Mouse (Mus musculus): ENCODE data around the gene Tia1. TPM values are rescaled to one million over a fixed set of nuclear protein-coding genes. Genes with fewer than 3 reads are reported as not detected.
A peak's percentile ranks its signal among the peaks of the same experiment; 100 is the strongest.

The Tia1 gene
- polyA plus RNA-seq, 1 experiment from 2014 or later, result 341 TPM

GRCm38 (mm10) chr6:86439531-86439930 is 35.5 kb downstream of the Tia1 start:
- peaks cover 8% of the 10 kb centered on the region for H3K4me1 ChIP-seq
- H3K4me2 ChIP-seq, result peak overlapping the region; percentile 76
- WGBS, result 85% methylated on average over 1 of the region's 1 CpGs
- peaks cover 36% of the 10 kb centered on the region for H3K36me3 ChIP-seq (replicated peaks)
- no peak overlapping the region for H3K27ac ChIP-seq
- H3K27me3 ChIP-seq, result no peaks in the 10 kb centered on the region
- no peaks in the 10 kb centered on the region for H3K9me3 ChIP-seq
- H3K9ac ChIP-seq, result peak overlapping the region; percentile 81; the same call in 1 of the 2 replicates
- H3K4me3 ChIP-seq (replicated peaks), result peak overlapping the region; percentile 77
- ATAC-seq (ENCODE audit: low FRiP score), result no peak

- Histone ChIP-seq H3K4me3 (replicated peaks) (no peak overlapping the region), H3K4me2 (no peak overlapping the region), H3K36me3 (replicated peaks) (peaks cover 33% of the 10 kb centered on the region), H3K4me1 (peaks cover 8% of the 10 kb centered on the region), H3K27ac (no peak overlapping the region), H3K27me3 (no peaks in the 10 kb centered on the region), H3K9me3 (no peaks in the 10 kb centered on the region), H3K9ac (no peak overlapping the region)
- WGBS, result 97% methylated on average over 10 of the region's 10 CpGs
- no peak for ATAC-seq (ENCODE audit: low FRiP score)
Observed at GRCm38 (mm10) chr6:86441571-86441970, 37.6 kb downstream of the Tia1 start.

GRCm38 (mm10) chr6:86445551-86445950 is 41.5 kb downstream of the Tia1 start:
- H3K9ac ChIP-seq, result no peak overlapping the region
- no peaks in the 10 kb centered on the region for H3K9me3 ChIP-seq
- H3K4me1 ChIP-seq, result no peaks in the 10 kb centered on the region
- no peak for ATAC-seq (ENCODE audit: low FRiP score)
- 94% methylated on average over 18 of the region's 18 CpGs for WGBS
- H3K27me3 ChIP-seq, result no peaks in the 10 kb centered on the region
- H3K4me2 ChIP-seq, result no peak overlapping the region
- no peak overlapping the region for H3K27ac ChIP-seq
- peaks cover 64% of the 10 kb centered on the region for H3K36me3 ChIP-seq (replicated peaks)
- H3K4me3 ChIP-seq (replicated peaks), result no peak overlapping the region

- Histone ChIP-seq H3K4me1 (no peaks in the 10 kb centered on the region), H3K27ac (no peak overlapping the region), H3K27me3 (no peaks in the 10 kb centered on the region), H3K36me3 (replicated peaks) (peaks cover 66% of the 10 kb centered on the region), H3K4me3 (replicated peaks) (no peak overlapping the region), H3K9me3 (no peaks in the 10 kb centered on the region), H3K9ac (no peak overlapping the region), H3K4me2 (no peak overlapping the region)
- no peak for ATAC-seq (ENCODE audit: low FRiP score)
- 84% methylated on average over 1 of the region's 1 CpGs for WGBS
Observed at GRCm38 (mm10) chr6:86446927-86447568, 43.0 kb downstream of the Tia1 start.

GRCm38 (mm10) chr6:86456727-86457126 is 52.7 kb downstream of the Tia1 start:
- 89% methylated on average over 3 of the region's 3 CpGs for WGBS
- Histone ChIP-seq H3K4me2 (no peak overlapping the region), H3K4me3 (replicated peaks) (no peak overlapping the region), H3K9ac (no peak overlapping the region), H3K4me1 (no peaks in the 10 kb centered on the region), H3K36me3 (replicated peaks) (peaks cover 72% of the 10 kb centered on the region), H3K27me3 (no peaks in the 10 kb centered on the region), H3K9me3 (no peaks in the 10 kb centered on the region), H3K27ac (no peak overlapping the region)
- ATAC-seq (ENCODE audit: low FRiP score), result no peak

- Histone ChIP-seq H3K9ac (no peak overlapping the region), H3K9me3 (no peaks in the 10 kb centered on the region), H3K4me1 (no peaks in the 10 kb centered on the region), H3K4me3 (replicated peaks) (no peak overlapping the region), H3K36me3 (replicated peaks) (peaks cover 51% of the 10 kb centered on the region), H3K4me2 (no peak overlapping the region), H3K27ac (no peak overlapping the region), H3K27me3 (no peaks in the 10 kb centered on the region)
- 89% methylated on average over 3 of the region's 3 CpGs for WGBS
- no peak for ATAC-seq (ENCODE audit: low FRiP score)
Observed at GRCm38 (mm10) chr6:86463079-86463478, 59.1 kb downstream of the Tia1 start.

- Histone ChIP-seq H3K4me1 (peaks cover 19% of the 10 kb centered on the region), H3K9ac (0 out of 2 replicates have a peak overlapping the region, but pooled peaks have one; percentile 60), H3K9me3 (no peaks in the 10 kb centered on the region), H3K4me2 (peak overlapping the region; percentile 69), H3K4me3 (replicated peaks) (peak overlapping the region; percentile 38; the same call in 1 of the 2 replicates), H3K27ac (0 out of 2 replicates have a peak overlapping the region, but pooled peaks have one; percentile 92), H3K36me3 (replicated peaks) (peaks cover 32% of the 10 kb centered on the region), H3K27me3 (no peaks in the 10 kb centered on the region)
- no peak for ATAC-seq (ENCODE audit: low FRiP score)
- WGBS, result 89% methylated on average over 3 of the region's 3 CpGs
Observed at GRCm38 (mm10) chr6:86471317-86471716, 67.3 kb downstream of the Tia1 start.

GRCm38 (mm10) chr6:86471760-86472099 is 67.7 kb downstream of the Tia1 start:
- no peaks in the 10 kb centered on the region for H3K27me3 ChIP-seq
- H3K9me3 ChIP-seq, result no peaks in the 10 kb centered on the region
- peak overlapping the region; percentile 60 for H3K9ac ChIP-seq
- WGBS, result 30% methylated on average over 9 of the region's 9 CpGs
- peak; percentile 62 for ATAC-seq (ENCODE audit: low FRiP score)
- H3K4me3 ChIP-seq (replicated peaks), result peak overlapping the region; percentile 38
- peak overlapping the region; percentile 69 for H3K4me2 ChIP-seq
- peaks cover 29% of the 10 kb centered on the region for H3K36me3 ChIP-seq (replicated peaks)
- H3K4me1 ChIP-seq, result peaks cover 19% of the 10 kb centered on the region
- peak overlapping the region; percentile 92 for H3K27ac ChIP-seq

- ATAC-seq (ENCODE audit: low FRiP score), result peak; percentile 95
- Histone ChIP-seq H3K4me3 (replicated peaks) (peak overlapping the region; percentile 38), H3K27ac (peak overlapping the region; percentile 92), H3K9ac (peak overlapping the region; percentile 60), H3K27me3 (no peaks in the 10 kb centered on the region), H3K4me2 (peak overlapping the region; percentile 69), H3K36me3 (replicated peaks) (peaks cover 24% of the 10 kb centered on the region), H3K4me1 (peaks cover 19% of the 10 kb centered on the region), H3K9me3 (no peaks in the 10 kb centered on the region)
- WGBS, result under 1% methylated on average over 56 of the region's 56 CpGs
Observed at GRCm38 (mm10) chr6:86472100-86472955, 68.3 kb downstream of the Tia1 start.

- H3K4me2 ChIP-seq, result peak overlapping the region; percentile 69
- 54% methylated on average over 7 of the region's 7 CpGs for WGBS
- no peaks in the 10 kb centered on the region for H3K27me3 ChIP-seq
- peak overlapping the region; percentile 38 for H3K4me3 ChIP-seq (replicated peaks)
- peak; percentile 1; the same call in 1 of the 2 replicates for ATAC-seq (ENCODE audit: low FRiP score)
- H3K9me3 ChIP-seq, result no peaks in the 10 kb centered on the region
- peak overlapping the region; percentile 92 for H3K27ac ChIP-seq
- H3K36me3 ChIP-seq (replicated peaks), result peaks cover 20% of the 10 kb centered on the region
- peak overlapping the region; percentile 58 for H3K9ac ChIP-seq
- peaks cover 19% of the 10 kb centered on the region for H3K4me1 ChIP-seq
Observed at GRCm38 (mm10) chr6:86473077-86473476, 69.1 kb downstream of the Tia1 start.

GRCm38 (mm10) chr6:86474072-86474471 is 70.1 kb downstream of the Tia1 start:
- no peak overlapping the region for H3K4me2 ChIP-seq
- H3K9ac ChIP-seq, result no peak overlapping the region
- no peak for ATAC-seq (ENCODE audit: low FRiP score)
- peaks cover 19% of the 10 kb centered on the region for H3K4me1 ChIP-seq
- H3K27me3 ChIP-seq, result no peaks in the 10 kb centered on the region
- H3K36me3 ChIP-seq (replicated peaks), result peaks cover 12% of the 10 kb centered on the region; the same call in 1 of the 2 replicates
- H3K4me3 ChIP-seq (replicated peaks), result no peak overlapping the region
- H3K9me3 ChIP-seq, result no peaks in the 10 kb centered on the region
- no peak overlapping the region for H3K27ac ChIP-seq
- 95% methylated on average over 5 of the region's 5 CpGs for WGBS

- H3K9ac ChIP-seq, result no peak overlapping the region
- no peak overlapping the region for H3K4me3 ChIP-seq (replicated peaks)
- peaks cover 19% of the 10 kb centered on the region for H3K4me1 ChIP-seq
- peaks cover 6% of the 10 kb centered on the region; the same call in 1 of the 2 replicates for H3K36me3 ChIP-seq (replicated peaks)
- no peaks in the 10 kb centered on the region for H3K27me3 ChIP-seq
- ATAC-seq (ENCODE audit: low FRiP score), result no peak
- H3K27ac ChIP-seq, result no peak overlapping the region
- H3K9me3 ChIP-seq, result no peaks in the 10 kb centered on the region
- H3K4me2 ChIP-seq, result no peak overlapping the region
Observed at GRCm38 (mm10) chr6:86474646-86475181, 70.7 kb downstream of the Tia1 start.
